Mouse (Mus musculus): ENCODE measurements at regions not wholly inside any gene's neighbourhood (a gene's known extent, or its start where the extent isn't known, plus 50 kb on each side); places are given as distances from the start of the nearest gene placed in this dataset.

DNA sequence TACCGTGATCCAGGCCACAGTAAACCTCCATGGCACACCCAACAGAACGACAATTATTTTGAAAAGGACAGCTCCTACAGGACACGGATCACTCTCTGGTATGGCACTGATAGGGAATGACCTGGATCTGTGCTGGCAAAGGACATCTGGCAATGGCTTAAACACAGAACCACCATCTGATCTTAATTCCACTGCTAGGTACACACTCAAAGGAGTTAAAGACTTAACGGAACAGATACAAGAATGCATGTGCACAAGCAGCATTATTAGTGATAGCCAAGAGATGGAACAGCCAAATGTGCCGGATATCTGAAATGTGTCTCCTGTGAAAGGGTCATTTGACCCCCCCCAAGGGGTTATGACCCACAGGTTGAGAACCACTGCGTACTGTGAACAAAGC lies 493.0 kb upstream of the Atp11b start:
- Histone ChIP-seq H3K36me3 (ENCODE audit: insufficient read depth, low read length) (no peaks in the 10 kb centered on the region), H3K27me3 (ENCODE audit: insufficient read depth, low read length) (no peaks in the 10 kb centered on the region), H3K4me2 (ENCODE audit: low read depth, low read length) (no peak overlapping the region), H3K9ac (replicated peaks; ENCODE audit: low read length) (no peak overlapping the region), H3K27ac (no peak overlapping the region), H3K4me3 (ENCODE audit: low read length) (no peak overlapping the region), H3K9me3 (ENCODE audit: low read length) (no peaks in the 10 kb centered on the region), H3K4me1 (ENCODE audit: insufficient read depth, low read length) (no peaks in the 10 kb centered on the region)
- DNase-seq (ENCODE audit: low spot score) = no peak
- ATAC-seq = no peak
- WGBS = 91% methylated on average over 6 of the region's 6 CpGs
- no peak for TF ChIP-seq CTCF (IDR thresholded peaks at IDR 0.05; ENCODE audit: low read depth)

GRCm38 (mm10) chr3:35268949-35269348 lies 485.0 kb upstream of the Atp11b start:
- ATAC-seq = no peak
- WGBS = 46% methylated on average over 4 of the region's 4 CpGs

DNA sequence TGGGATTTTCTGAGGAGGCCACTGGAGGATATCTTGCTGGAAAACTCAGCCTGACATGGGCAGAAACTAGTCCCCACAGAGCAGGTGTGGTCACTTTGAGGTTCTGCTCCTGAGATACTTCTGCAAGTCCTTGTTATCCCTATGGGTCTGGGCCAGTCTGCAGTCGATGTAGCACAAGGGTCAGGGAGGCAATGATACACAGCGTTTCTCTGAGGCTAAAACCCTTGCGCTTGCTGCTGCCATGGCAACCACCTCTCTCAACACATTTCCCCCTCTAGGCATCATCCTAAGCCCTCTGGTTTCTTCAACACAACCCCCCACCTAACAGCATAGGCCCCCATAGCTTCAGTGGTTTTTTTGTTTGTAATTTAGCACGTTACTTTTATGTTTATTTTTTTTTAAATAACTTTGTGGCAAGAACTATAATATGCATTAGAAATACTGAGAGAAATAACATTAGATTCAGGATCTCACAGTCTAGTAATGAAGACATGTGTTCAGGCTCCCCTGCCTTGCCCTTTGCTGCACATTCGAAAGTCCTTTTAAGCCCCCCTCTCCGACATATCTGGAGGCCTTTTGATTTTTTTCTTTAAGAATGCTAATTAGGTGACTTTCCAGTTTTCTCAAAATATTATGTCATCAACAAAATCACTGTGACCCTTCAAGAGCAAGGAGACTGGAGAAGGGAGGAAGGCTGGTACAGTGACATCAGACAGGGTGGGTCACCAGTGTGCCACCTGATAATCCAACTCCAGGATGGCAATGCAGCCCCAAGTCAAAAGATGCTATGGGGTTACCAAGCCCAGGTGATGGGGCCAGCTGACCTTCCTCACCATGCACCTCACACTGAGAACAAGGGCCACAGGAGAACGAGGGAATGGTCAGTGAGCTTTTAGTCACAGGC lies 483.7 kb upstream of the Atp11b start:
- H3K9ac ChIP-seq (replicated peaks; ENCODE audit: low read length) = no peak overlapping the region
- H3K9me3 ChIP-seq (ENCODE audit: low read length) = no peaks in the 10 kb centered on the region
- no peaks in the 10 kb centered on the region for H3K27me3 ChIP-seq (ENCODE audit: insufficient read depth, low read length)
- 35% methylated on average over 7 of the region's 7 CpGs for WGBS
- no peak overlapping the region for H3K27ac ChIP-seq
- no peak for TF ChIP-seq CTCF (IDR thresholded peaks at IDR 0.05; ENCODE audit: low read depth)
- no peaks in the 10 kb centered on the region for H3K36me3 ChIP-seq (ENCODE audit: insufficient read depth, low read length)
- no peak overlapping the region for H3K4me3 ChIP-seq (ENCODE audit: low read length)
- H3K4me1 ChIP-seq (ENCODE audit: insufficient read depth, low read length) = peaks cover 9% of the 10 kb centered on the region; the same call in 1 of the 2 replicates
- ATAC-seq (peak; percentile 47; the same call in 1 of the 2 replicates), DNase-seq (ENCODE audit: low spot score) (peak; percentile 22)
- H3K4me2 ChIP-seq (ENCODE audit: low read depth, low read length) = no peak overlapping the region

More at GRCm38 (mm10) chr3:35268949-35269348, 485.0 kb upstream of the Atp11b start:
- Histone ChIP-seq H3K4me2 (ENCODE audit: low read depth, low read length) (no peak overlapping the region), H3K4me1 (ENCODE audit: insufficient read depth, low read length) (peaks cover 9% of the 10 kb centered on the region; the same call in 1 of the 2 replicates), H3K27me3 (ENCODE audit: insufficient read depth, low read length) (no peaks in the 10 kb centered on the region), H3K4me3 (ENCODE audit: low read length) (no peak overlapping the region), H3K36me3 (ENCODE audit: insufficient read depth, low read length) (no peaks in the 10 kb centered on the region), H3K9ac (replicated peaks; ENCODE audit: low read length) (no peak overlapping the region), H3K9me3 (ENCODE audit: low read length) (no peaks in the 10 kb centered on the region), H3K27ac (no peak overlapping the region)
- TF ChIP-seq CTCF (IDR thresholded peaks at IDR 0.05; ENCODE audit: low read depth) = no peak
- DNase-seq (ENCODE audit: low spot score) = no peak

DNA sequence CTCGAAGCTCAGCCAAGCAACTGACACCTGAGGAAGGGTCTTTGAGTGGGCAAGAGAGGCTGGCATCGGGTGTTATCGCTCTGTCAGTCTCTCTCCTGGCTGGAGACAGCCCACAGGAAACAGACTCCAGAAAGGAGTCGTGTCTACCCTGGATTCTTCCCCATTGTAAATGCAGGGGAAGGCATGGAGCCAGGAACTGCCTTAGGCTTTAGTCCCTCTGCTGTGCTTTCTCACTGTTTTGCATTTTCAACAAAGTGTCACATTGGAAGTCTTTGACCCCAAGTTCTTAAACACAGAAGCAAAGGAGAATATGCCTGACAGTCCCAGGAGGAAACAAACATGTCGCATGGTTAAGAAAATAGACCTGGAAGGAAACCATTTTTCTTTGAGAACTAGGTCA lies 480.4 kb upstream of the Atp11b start:
- Histone ChIP-seq H3K9me3 (ENCODE audit: low read length) (0 out of 2 replicates have a peak, but pooled peaks cover 3% of the 10 kb centered on the region), H3K4me1 (ENCODE audit: insufficient read depth, low read length) (peaks cover 9% of the 10 kb centered on the region; the same call in 1 of the 2 replicates)

DNA sequence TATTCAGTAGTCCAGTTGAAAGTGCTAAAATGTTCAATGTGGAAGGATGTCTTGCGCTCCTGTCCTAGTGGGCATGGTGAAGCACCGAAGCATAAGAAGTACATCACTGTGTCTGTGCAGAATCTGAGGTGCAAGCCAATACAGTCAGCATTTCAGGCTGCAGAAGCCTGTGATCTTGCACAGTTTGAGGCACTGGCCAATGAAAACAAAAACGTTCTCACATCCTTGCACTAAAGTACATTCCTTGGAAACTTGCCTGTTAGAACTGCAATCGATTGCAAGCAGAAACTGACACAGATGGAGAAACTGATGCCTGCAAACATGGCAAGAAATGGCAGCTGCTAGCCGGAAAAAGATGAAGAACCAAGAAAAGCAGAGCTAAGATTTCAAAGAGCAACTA lies 472.9 kb upstream of the Atp11b start:
- Histone ChIP-seq H3K27ac (no peak overlapping the region), H3K9ac (replicated peaks; ENCODE audit: low read length) (no peak overlapping the region), H3K27me3 (ENCODE audit: insufficient read depth, low read length) (no peaks in the 10 kb centered on the region), H3K36me3 (ENCODE audit: insufficient read depth, low read length) (no peaks in the 10 kb centered on the region), H3K9me3 (ENCODE audit: low read length) (0 out of 2 replicates have a peak, but pooled peaks cover 3% of the 10 kb centered on the region), H3K4me2 (ENCODE audit: low read depth, low read length) (no peak overlapping the region), H3K4me1 (ENCODE audit: insufficient read depth, low read length) (no peaks in the 10 kb centered on the region), H3K4me3 (ENCODE audit: low read length) (no peak overlapping the region)
- WGBS = 62% methylated on average over 5 of the region's 5 CpGs
- no peak for TF ChIP-seq CTCF (IDR thresholded peaks at IDR 0.05; ENCODE audit: low read depth)
- no peak for ATAC-seq
- DNase-seq (ENCODE audit: low spot score) = peak; percentile 11

More for the DNA sequence above, 480.4 kb upstream of the Atp11b start:
- DNase-seq (ENCODE audit: low spot score) = peak; percentile 64
- Histone ChIP-seq H3K27ac (peak overlapping the region; percentile 64; the same call in 1 of the 2 replicates), H3K4me3 (ENCODE audit: low read length) (no peak overlapping the region), H3K27me3 (ENCODE audit: insufficient read depth, low read length) (no peaks in the 10 kb centered on the region), H3K4me2 (ENCODE audit: low read depth, low read length) (no peak overlapping the region), H3K36me3 (ENCODE audit: insufficient read depth, low read length) (no peaks in the 10 kb centered on the region), H3K9ac (replicated peaks; ENCODE audit: low read length) (no peak overlapping the region)
- 54% methylated on average over 5 of the region's 5 CpGs for WGBS
- peak; percentile 61; the same call in 1 of the 2 replicates for ATAC-seq
- no peak for TF ChIP-seq CTCF (IDR thresholded peaks at IDR 0.05; ENCODE audit: low read depth)

GRCm38 (mm10) chr3:35282106-35282505 lies 471.8 kb upstream of the Atp11b start:
- DNase-seq (ENCODE audit: low spot score) = no peak
- no peak overlapping the region for H3K9ac ChIP-seq (replicated peaks; ENCODE audit: low read length)
- no peak overlapping the region for H3K27ac ChIP-seq
- 89% methylated on average over 2 of the region's 2 CpGs for WGBS
- H3K4me3 ChIP-seq (ENCODE audit: low read length) = no peak overlapping the region
- H3K4me2 ChIP-seq (ENCODE audit: low read depth, low read length) = no peak overlapping the region
- no peaks in the 10 kb centered on the region for H3K4me1 ChIP-seq (ENCODE audit: insufficient read depth, low read length)
- ATAC-seq = no peak
- TF ChIP-seq CTCF (IDR thresholded peaks at IDR 0.05; ENCODE audit: low read depth) = no peak
- no peaks in the 10 kb centered on the region for H3K36me3 ChIP-seq (ENCODE audit: insufficient read depth, low read length)
- no peaks in the 10 kb centered on the region for H3K27me3 ChIP-seq (ENCODE audit: insufficient read depth, low read length)
- no peaks in the 10 kb centered on the region for H3K9me3 ChIP-seq (ENCODE audit: low read length)

DNA sequence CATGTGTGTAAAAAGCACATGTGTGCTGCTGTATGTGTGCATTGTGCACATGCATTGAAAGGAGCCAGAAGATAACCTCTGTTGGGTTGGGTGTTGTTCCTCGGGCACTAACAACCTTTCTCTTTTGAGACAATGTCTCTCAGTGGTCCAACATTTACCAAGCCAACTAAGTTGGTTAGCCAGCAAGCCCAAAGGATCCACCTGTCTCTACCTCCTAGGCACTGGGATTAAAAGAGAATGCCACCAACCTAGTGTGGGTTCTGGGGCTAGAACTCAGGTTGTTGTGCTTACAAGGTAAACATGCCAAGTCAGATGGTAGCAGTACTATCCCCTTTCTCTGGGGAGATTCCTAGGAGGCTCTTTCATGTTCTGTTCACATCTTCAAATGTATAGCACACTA lies 459.1 kb upstream of the Atp11b start:
- peaks cover 2% of the 10 kb centered on the region; the same call in 1 of the 2 replicates for H3K9me3 ChIP-seq (ENCODE audit: low read length)
- no peak overlapping the region for H3K27ac ChIP-seq
- H3K27me3 ChIP-seq (ENCODE audit: insufficient read depth, low read length) = no peaks in the 10 kb centered on the region
- no peak overlapping the region for H3K9ac ChIP-seq (replicated peaks; ENCODE audit: low read length)
- 76% methylated on average over 1 of the region's 1 CpGs for WGBS
- no peaks in the 10 kb centered on the region for H3K4me1 ChIP-seq (ENCODE audit: insufficient read depth, low read length)
- TF ChIP-seq CTCF (IDR thresholded peaks at IDR 0.05; ENCODE audit: low read depth) = no peak
- no peak overlapping the region for H3K4me3 ChIP-seq (ENCODE audit: low read length)
- H3K4me2 ChIP-seq (ENCODE audit: low read depth, low read length) = no peak overlapping the region
- DNase-seq (ENCODE audit: low spot score) (no peak), ATAC-seq (no peak)
- H3K36me3 ChIP-seq (ENCODE audit: insufficient read depth, low read length) = no peaks in the 10 kb centered on the region

Measured in hindbrain, postnatal 0 days (tissue).